Mouse (Mus musculus): Measurements from ENCODE around the gene Pom121l2. TPM values are rescaled to one million over a fixed set of nuclear protein-coding genes. Genes with fewer than 3 reads are reported as not detected.

The Pom121l2 gene
- polyA plus RNA-seq (2012; rRNA removed), result not detected in 2 replicates

DNA sequence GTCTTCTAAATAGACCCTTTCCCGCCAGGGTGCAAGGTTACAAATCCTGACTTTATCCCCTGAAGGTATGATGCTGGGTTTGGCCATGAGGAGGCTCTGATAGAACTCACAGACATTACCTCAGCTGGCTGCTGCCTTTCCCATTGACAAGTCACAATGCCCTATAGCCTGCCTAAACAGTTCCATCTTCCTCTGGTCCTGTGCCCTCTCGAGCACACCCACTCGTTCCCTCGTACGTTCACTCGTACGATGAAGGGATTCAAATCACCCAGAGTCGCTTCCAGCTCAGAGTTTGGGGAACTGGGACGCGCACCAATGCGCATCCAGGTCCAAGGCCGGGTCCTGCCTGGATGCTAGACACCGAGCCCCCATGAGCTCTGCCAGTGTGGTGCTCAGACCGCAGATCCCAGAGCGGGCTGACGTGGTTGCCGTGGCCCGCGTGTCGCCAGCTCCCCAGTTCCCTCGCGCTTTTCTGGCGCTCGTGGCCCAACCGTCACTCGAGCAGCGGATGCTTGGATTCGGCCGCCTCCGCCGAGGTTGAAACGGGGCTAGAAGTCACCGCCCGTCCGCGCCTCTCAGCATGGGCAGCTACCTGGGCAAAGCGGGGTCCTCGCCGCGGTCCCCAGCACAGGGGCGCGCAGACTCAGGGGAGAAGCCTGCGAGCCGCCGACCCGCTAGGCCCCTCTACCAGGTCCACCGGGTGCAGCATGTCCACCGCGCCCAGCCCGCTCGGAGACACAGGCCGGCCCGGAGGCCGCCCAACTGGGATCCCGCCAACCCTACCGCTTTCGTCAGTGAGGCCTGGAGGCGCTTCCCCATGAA lies at the start of gene Pom121l2:
Pom121l2 (plus strand) TSS at position 214 of the 822 bp plus-strand sequence.

DNA sequence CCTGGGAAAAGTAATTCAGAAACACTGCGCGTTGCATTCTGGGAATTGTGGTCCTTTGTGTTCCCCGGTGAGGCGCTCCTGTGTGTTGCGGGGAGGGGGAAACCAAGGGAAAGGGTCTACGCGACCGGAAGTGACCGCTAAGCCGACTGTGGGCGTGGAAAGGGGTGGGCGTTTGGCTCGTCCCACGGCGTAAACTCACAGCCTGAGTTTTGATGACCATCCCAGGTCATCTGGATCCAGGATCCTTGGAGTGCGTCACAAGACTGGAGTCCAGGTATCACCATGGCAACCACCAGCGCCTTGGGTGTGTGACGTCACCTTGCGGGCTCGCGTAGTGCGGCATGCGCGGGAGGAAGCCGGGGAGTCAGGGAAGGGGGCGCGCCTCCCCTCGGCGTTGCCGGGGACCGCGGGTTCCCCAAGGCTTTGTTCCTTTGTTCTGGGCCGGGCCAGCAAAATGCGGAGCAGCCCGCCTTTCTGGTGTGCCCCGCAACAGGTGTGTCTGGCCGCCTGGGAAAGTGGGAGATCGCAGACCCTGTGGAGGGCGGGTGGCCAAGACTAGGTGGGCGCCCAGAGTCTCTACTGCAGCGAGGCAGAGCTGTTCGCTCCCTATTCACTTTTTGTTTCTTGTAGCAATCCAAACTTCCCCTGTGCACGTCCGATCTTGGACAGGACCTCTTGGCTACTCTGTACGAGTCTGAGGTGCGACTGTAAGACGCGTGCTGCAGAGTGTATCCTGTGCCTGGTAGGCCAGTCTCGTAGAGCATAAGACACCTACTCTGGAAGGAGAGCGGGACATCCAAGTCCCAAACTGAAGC lies 35.9 kb upstream of the Pom121l2 start, which contains the start of gene Zfp184:
Zfp184 (plus strand) TSS at position 169 of the 815 bp plus-strand sequence.

DNA sequence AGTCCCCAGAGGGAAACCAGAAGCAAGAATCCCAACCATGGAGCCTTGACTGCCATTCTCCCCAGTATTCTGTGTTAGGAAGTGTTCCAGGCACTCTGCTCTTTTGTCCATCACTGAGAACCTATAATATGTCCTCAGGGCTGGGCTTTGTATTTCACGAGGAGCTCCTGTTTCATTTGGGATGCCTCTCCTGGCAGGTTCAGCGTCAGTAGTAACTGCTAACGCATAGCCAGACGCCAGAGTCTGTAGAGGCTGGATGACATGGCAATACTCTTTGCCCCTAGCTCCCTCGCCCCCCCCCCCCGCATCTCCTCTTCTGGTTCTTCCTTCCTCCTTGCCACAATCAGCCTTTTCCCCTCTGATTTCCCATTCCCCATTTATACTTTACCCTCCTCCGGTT lies 28.6 kb downstream of the Pom121l2 start, which contains the start of gene Prss16:
Prss16 (minus strand) TSS at position 101 of the 400 bp plus-strand sequence.

DNA sequence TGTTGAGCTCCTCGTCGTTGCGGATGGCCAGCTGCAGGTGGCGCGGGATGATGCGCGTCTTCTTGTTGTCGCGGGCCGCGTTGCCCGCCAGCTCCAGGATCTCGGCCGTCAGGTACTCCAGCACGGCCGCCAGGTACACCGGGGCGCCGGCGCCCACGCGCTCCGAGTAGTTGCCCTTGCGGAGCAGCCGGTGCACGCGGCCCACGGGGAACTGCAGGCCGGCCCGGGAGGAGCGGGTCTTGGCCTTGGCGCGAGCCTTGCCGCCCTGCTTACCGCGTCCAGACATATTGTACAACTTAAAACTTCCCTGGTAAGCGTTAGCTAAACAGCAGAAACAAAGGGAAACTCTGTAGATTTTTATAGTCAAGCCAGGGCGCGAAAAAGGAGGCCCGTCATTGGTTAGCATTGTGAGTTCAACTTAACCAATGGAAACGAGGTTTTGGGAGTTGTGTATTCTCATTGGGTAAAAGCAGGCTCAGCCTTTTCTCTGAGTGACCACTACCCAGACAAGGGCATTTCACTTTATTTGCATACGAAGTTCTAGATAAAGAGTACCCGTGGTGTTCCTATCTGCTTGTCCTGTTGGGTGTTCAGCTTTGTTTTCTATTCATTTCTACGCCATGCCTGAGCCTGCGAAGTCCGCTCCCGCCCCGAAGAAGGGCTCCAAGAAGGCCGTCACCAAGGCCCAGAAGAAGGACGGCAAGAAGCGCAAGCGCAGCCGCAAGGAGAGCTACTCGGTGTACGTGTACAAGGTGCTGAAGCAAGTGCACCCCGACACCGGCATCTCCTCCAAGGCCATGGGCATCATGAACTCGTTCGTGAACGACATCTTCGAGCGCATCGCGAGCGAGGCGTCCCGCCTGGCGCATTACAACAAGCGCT lies 54.5 kb downstream of the Pom121l2 start, which contains the start of the genes Hist1h2ah and Hist1h2bk:
Hist1h2ah (minus strand) TSS at position 302 of the 882 bp plus-strand sequence.
Hist1h2bk (plus strand) TSS at position 604 of the 882 bp plus-strand sequence.

Other genes with a start within 250 kb of the Pom121l2 start
- 11.4 and 17.3 TPM in 2 replicates for gene Hist1h4j, start 246.1 kb upstream of the Pom121l2 start, polyA plus RNA-seq (2012; rRNA removed)
- 23.8 and 36.9 TPM in 2 replicates for gene Hist1h4k, start 230.7 kb upstream of the Pom121l2 start, polyA plus RNA-seq (2012; rRNA removed)
- gene Hist1h2ak, start 227.4 kb upstream of the Pom121l2 start, polyA plus RNA-seq (2012; rRNA removed), result 18.5 and 25.0 TPM in 2 replicates
- gene Hist1h2bn, start 227.1 kb upstream of the Pom121l2 start, polyA plus RNA-seq (2012; rRNA removed), result 5.4 and 11.4 TPM in 2 replicates
- 3.8 and 6.4 TPM in 2 replicates for gene Hist1h1b, start 200.6 kb upstream of the Pom121l2 start, polyA plus RNA-seq (2012; rRNA removed)
- 22.6 and 39.5 TPM in 2 replicates for gene Hist1h3i, start 197.8 kb upstream of the Pom121l2 start, polyA plus RNA-seq (2012; rRNA removed)
- 4.9 and 9.4 TPM in 2 replicates for gene Hist1h2an, start 194.0 kb upstream of the Pom121l2 start, polyA plus RNA-seq (2012; rRNA removed)
- gene Hist1h2bp, start 193.7 kb upstream of the Pom121l2 start, polyA plus RNA-seq (2012; rRNA removed), result 1.1 and 1.5 TPM in 2 replicates
- gene Hist1h2bq, start 171.0 kb upstream of the Pom121l2 start, polyA plus RNA-seq (2012; rRNA removed), result 8.2 and 8.5 TPM in 2 replicates
- gene Hist1h2ao, start 170.7 kb upstream of the Pom121l2 start, polyA plus RNA-seq (2012; rRNA removed), result 0.21 TPM in 1 of 2 replicates, not detected in the other
- 0.50 TPM in 1 of 2 replicates, not detected in the other for gene Hist1h4m, start 169.4 kb upstream of the Pom121l2 start, polyA plus RNA-seq (2012; rRNA removed)
- gene Hist1h4n, start 149.0 kb upstream of the Pom121l2 start, polyA plus RNA-seq (2012; rRNA removed), result 20.1 and 31.8 TPM in 2 replicates
- 31.6 and 43.2 TPM in 2 replicates for gene Hist1h2ap, start 147.7 kb upstream of the Pom121l2 start, polyA plus RNA-seq (2012; rRNA removed)
- gene Hist1h2br, start 147.5 kb upstream of the Pom121l2 start, polyA plus RNA-seq (2012; rRNA removed), result 3.8 and 12.2 TPM in 2 replicates
- gene Zfp184, start 36.1 kb upstream of the Pom121l2 start, polyA plus RNA-seq (2012; rRNA removed), result 13.1 and 15.7 TPM in 2 replicates
- 0.09 and 0.18 TPM in 2 replicates for gene Prss16, start 28.5 kb downstream of the Pom121l2 start, polyA plus RNA-seq (2012; rRNA removed)
- gene Hist1h2ah, start 54.4 kb downstream of the Pom121l2 start, polyA plus RNA-seq (2012; rRNA removed), result 2.9 and 4.5 TPM in 2 replicates
- gene Hist1h2bk, start 54.7 kb downstream of the Pom121l2 start, polyA plus RNA-seq (2012; rRNA removed), result 11.7 and 20.3 TPM in 2 replicates
- 26.1 and 35.7 TPM in 2 replicates for gene Hist1h4i, start 60.2 kb downstream of the Pom121l2 start, polyA plus RNA-seq (2012; rRNA removed)
- 32.8 and 39.2 TPM in 2 replicates for gene Hist1h2ag, start 61.8 kb downstream of the Pom121l2 start, polyA plus RNA-seq (2012; rRNA removed)
- gene Hist1h2bj, start 62.0 kb downstream of the Pom121l2 start, polyA plus RNA-seq (2012; rRNA removed), result 11.0 and 15.5 TPM in 2 replicates
- under 0.01 TPM in 1 of 2 replicates, not detected in the other for gene Vmn1r188, start 103.2 kb downstream of the Pom121l2 start, polyA plus RNA-seq (2012; rRNA removed)
- not detected in 2 replicates for gene Vmn1r189, start 124.6 kb downstream of the Pom121l2 start, polyA plus RNA-seq (2012; rRNA removed)
- gene Vmn1r191, start 202.8 kb downstream of the Pom121l2 start, polyA plus RNA-seq (2012; rRNA removed), result not detected in 2 replicates
- gene Vmn1r192, start 209.9 kb downstream of the Pom121l2 start, polyA plus RNA-seq (2012; rRNA removed), result not detected in 2 replicates
- gene Vmn1r193, start 242.0 kb downstream of the Pom121l2 start, polyA plus RNA-seq (2012; rRNA removed), result not detected in 2 replicates